Mouse (Mus musculus): ENCODE measurements at regions not wholly inside any gene's neighbourhood (a gene's known extent, or its start where the extent isn't known, plus 50 kb on each side); places are given as distances from the start of the nearest gene placed in this dataset.

DNA sequence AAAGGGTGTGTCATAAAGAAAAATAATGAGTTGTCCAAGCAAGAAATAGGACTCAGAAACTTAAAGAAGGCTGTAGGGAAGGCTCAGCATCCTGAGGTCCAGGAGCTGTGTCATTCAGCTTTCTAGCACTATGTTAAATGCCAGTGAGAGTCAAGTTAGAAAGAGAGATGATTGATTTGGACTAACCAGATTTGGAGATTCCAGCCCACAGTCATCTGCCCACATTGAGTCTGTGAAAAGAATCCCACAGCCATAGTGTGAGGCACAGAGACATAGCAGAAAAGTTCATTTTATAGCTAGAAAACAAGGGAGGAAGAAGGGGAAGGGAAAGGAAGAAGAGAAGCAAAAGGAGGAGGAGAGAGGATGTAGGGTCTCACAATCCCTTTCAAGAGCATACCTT, 229.0 kb upstream of the Ntm start:
- no peak overlapping the region for H3K27ac ChIP-seq (ENCODE audit: control insufficient read depth, low read depth, low read length)
- no peak overlapping the region for H3K9ac ChIP-seq (ENCODE audit: control insufficient read depth, low read depth, low read length, poor library complexity, severe bottlenecking)
- TF ChIP-seq ZKSCAN1 (IDR thresholded peaks at IDR 0.05; ENCODE audit: low read depth, low read length) (no peak), NRF1 (IDR thresholded peaks at IDR 0.05; ENCODE audit: insufficient read depth, low read depth, low read length, poor library complexity, severe bottlenecking) (no peak), KAT2A (conservative IDR thresholded peaks at IDR 0.05; ENCODE audit: low read depth, low read length) (no peak), CHD1 (IDR thresholded peaks at IDR 0.05; ENCODE audit: low read depth, low read length) (no peak), E2F4 (IDR thresholded peaks at IDR 0.05; ENCODE audit: borderline replicate concordance, low read depth, low read length) (no peak), SIN3A (IDR thresholded peaks at IDR 0.05; ENCODE audit: low read length) (no peak), TAL1 (IDR thresholded peaks at IDR 0.05; ENCODE audit: low read length) (no peak), MXI1 (IDR thresholded peaks at IDR 0.05; ENCODE audit: low read depth, low read length) (no peak)
- DNase-seq (ENCODE audit: low read depth, low spot score) = no peak
- H3K36me3 ChIP-seq (ENCODE audit: control insufficient read depth in 1 of 2, insufficient read depth in 2 of 2, low read length in 2 of 2) = no peaks in the 10 kb centered on the region
- H3K4me3 ChIP-seq (ENCODE audit: control insufficient read depth in 1 of 2, insufficient read depth in 1 of 2, low read depth in 2 of 2, low read length in 2 of 2) = no peak overlapping the region
- no peaks in the 10 kb centered on the region for H3K79me2 ChIP-seq (ENCODE audit: control insufficient read depth, insufficient read depth, low read length, poor library complexity)
- no peaks in the 10 kb centered on the region for H3K27me3 ChIP-seq (ENCODE audit: control insufficient read depth in 1 of 2, insufficient read depth in 2 of 2, low read length in 2 of 2)
- no peaks in the 10 kb centered on the region for H3K9me3 ChIP-seq (replicated peaks; ENCODE audit: insufficient read depth, low read length)
- no peaks in the 10 kb centered on the region for H3K4me1 ChIP-seq (ENCODE audit: control insufficient read depth in 1 of 2, insufficient read depth in 2 of 2, low read length in 2 of 2)

DNA sequence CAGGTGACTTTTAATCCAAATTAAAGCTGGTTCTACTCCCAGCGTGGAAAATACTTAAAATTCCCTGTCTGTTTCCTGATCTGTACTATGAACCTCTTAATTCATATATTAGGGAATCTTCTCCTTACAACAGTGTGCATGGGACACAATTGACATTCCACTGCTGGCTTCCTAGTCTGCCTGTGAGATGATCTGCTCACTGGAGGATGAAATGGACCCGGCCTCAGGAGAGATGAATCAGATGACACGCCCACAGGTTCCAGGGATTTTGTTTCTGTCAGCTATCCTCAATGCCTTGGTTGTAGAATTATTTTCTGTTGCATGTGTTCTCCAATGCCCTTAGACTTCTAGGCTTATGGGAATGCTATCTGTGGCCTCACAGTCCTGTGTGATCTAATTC, 231.9 kb upstream of the Ntm start:
- DNase-seq (ENCODE audit: low read depth, low spot score) = no peak
- no peak for TF ChIP-seq BHLHE40 (IDR thresholded peaks at IDR 0.05; ENCODE audit: borderline replicate concordance, low read depth, low read length)
- TF ChIP-seq MAX (IDR thresholded peaks at IDR 0.05; ENCODE audit: low read length) = no peak
- no peak for TF ChIP-seq MYC (IDR thresholded peaks at IDR 0.05; ENCODE audit: low read depth, low read length)
- TF ChIP-seq POLR2AphosphoS2 (IDR thresholded peaks at IDR 0.05; ENCODE audit: low read length) = no peak
- Histone ChIP-seq H3K4me3 (ENCODE audit: control insufficient read depth in 1 of 2, insufficient read depth in 1 of 2, low read depth in 2 of 2, low read length in 2 of 2) (no peak overlapping the region), H3K27ac (ENCODE audit: control insufficient read depth, low read depth, low read length) (no peak overlapping the region), H3K36me3 (ENCODE audit: control insufficient read depth in 1 of 2, insufficient read depth in 2 of 2, low read length in 2 of 2) (no peaks in the 10 kb centered on the region), H3K4me1 (ENCODE audit: control insufficient read depth in 1 of 2, insufficient read depth in 2 of 2, low read length in 2 of 2) (no peaks in the 10 kb centered on the region), H3K9ac (ENCODE audit: control insufficient read depth, low read depth, low read length, poor library complexity, severe bottlenecking) (no peak overlapping the region), H3K9me3 (replicated peaks; ENCODE audit: insufficient read depth, low read length) (no peaks in the 10 kb centered on the region), H3K27me3 (ENCODE audit: control insufficient read depth in 1 of 2, insufficient read depth in 2 of 2, low read length in 2 of 2) (no peaks in the 10 kb centered on the region), H3K79me2 (ENCODE audit: control insufficient read depth, insufficient read depth, low read length, poor library complexity) (no peaks in the 10 kb centered on the region)

DNA sequence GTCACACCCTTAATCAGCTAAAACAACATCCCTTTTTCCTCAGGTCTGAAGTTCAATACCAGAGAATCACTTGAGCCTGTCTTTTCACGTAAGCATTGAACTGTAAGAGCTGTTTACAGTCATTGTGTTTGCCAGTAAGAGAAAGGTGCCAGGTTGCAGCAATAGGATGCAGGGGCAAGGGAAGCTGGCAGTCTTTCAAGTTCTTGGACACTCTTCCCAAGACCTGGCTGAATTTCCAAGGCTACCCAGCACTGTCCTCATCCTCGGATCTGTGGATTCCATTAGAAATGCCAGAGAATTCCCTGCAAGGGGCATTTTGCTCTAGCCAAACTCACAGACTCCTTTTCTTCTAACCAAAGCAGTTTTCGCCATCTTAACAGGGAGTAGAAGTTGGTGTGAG, 224.5 kb upstream of the Snx19 start:
- Histone ChIP-seq H3K36me3 (ENCODE audit: control insufficient read depth in 1 of 2, insufficient read depth in 2 of 2, low read length in 2 of 2) (no peaks in the 10 kb centered on the region), H3K79me2 (ENCODE audit: control insufficient read depth, insufficient read depth, low read length, poor library complexity) (no peaks in the 10 kb centered on the region), H3K9ac (ENCODE audit: control insufficient read depth, low read depth, low read length, poor library complexity, severe bottlenecking) (no peak overlapping the region), H3K27ac (ENCODE audit: control insufficient read depth, low read depth, low read length) (no peak overlapping the region), H3K4me1 (ENCODE audit: control insufficient read depth in 1 of 2, insufficient read depth in 2 of 2, low read length in 2 of 2) (no peaks in the 10 kb centered on the region), H3K27me3 (ENCODE audit: control insufficient read depth in 1 of 2, insufficient read depth in 2 of 2, low read length in 2 of 2) (no peaks in the 10 kb centered on the region), H3K4me3 (ENCODE audit: control insufficient read depth in 1 of 2, insufficient read depth in 1 of 2, low read depth in 2 of 2, low read length in 2 of 2) (no peak overlapping the region), H3K9me3 (replicated peaks; ENCODE audit: insufficient read depth, low read length) (no peaks in the 10 kb centered on the region)
- no peak for TF ChIP-seq ZMIZ1 (IDR thresholded peaks at IDR 0.05; ENCODE audit: low read depth, low read length)
- TF ChIP-seq CHD2 (IDR thresholded peaks at IDR 0.05; ENCODE audit: low read length) = no peak
- TF ChIP-seq MYB (IDR thresholded peaks at IDR 0.05; ENCODE audit: low read depth, low read length) = no peak
- TF ChIP-seq POLR2A (IDR thresholded peaks at IDR 0.05; ENCODE audit: control insufficient read depth in 1 of 2, insufficient read depth in 1 of 2, low read depth in 1 of 2, low read length in 2 of 2, poor library complexity in 1 of 2) = no peak
- no peak for TF ChIP-seq MAFK (IDR thresholded peaks at IDR 0.05; ENCODE audit: borderline replicate concordance, low read depth, low read length)
- TF ChIP-seq ZKSCAN1 (IDR thresholded peaks at IDR 0.05; ENCODE audit: low read depth, low read length) = no peak
- TF ChIP-seq POLR2AphosphoS5 (IDR thresholded peaks at IDR 0.05; ENCODE audit: borderline replicate concordance, low read depth, low read length) = no peak
- no peak for TF ChIP-seq RAD21 (IDR thresholded peaks at IDR 0.05; ENCODE audit: low read depth, low read length)
- TF ChIP-seq TCF12 (IDR thresholded peaks at IDR 0.05; ENCODE audit: low read depth, low read length) = no peak
- TF ChIP-seq GATA1 (IDR thresholded peaks at IDR 0.05; ENCODE audit: low read depth, low read length) = no peak
- TF ChIP-seq RCOR1 (IDR thresholded peaks at IDR 0.05; ENCODE audit: low read depth, low read length) = no peak
- TF ChIP-seq ELF1 (IDR thresholded peaks at IDR 0.05; ENCODE audit: low read depth, low read length) = no peak
- TF ChIP-seq ZC3H11A (IDR thresholded peaks at IDR 0.05; ENCODE audit: low read depth, low read length) = no peak
- TF ChIP-seq USF1 (IDR thresholded peaks at IDR 0.05; ENCODE audit: low read depth, low read length) = no peak
- TF ChIP-seq JUND (IDR thresholded peaks at IDR 0.05; ENCODE audit: low read depth, low read length) = no peak
- no peak for TF ChIP-seq SMC3 (IDR thresholded peaks at IDR 0.05; ENCODE audit: low read depth, low read length)
- TF ChIP-seq E2F4 (IDR thresholded peaks at IDR 0.05; ENCODE audit: borderline replicate concordance, low read depth, low read length) = no peak
- no peak for TF ChIP-seq NRF1 (IDR thresholded peaks at IDR 0.05; ENCODE audit: insufficient read depth, low read depth, low read length, poor library complexity, severe bottlenecking)
- TF ChIP-seq MXI1 (IDR thresholded peaks at IDR 0.05; ENCODE audit: low read depth, low read length) = no peak
- no peak for DNase-seq (ENCODE audit: low read depth, low spot score)
